14 mouse cellular contexts compared by ENCODE assay signal in the genomic region with DNA sequence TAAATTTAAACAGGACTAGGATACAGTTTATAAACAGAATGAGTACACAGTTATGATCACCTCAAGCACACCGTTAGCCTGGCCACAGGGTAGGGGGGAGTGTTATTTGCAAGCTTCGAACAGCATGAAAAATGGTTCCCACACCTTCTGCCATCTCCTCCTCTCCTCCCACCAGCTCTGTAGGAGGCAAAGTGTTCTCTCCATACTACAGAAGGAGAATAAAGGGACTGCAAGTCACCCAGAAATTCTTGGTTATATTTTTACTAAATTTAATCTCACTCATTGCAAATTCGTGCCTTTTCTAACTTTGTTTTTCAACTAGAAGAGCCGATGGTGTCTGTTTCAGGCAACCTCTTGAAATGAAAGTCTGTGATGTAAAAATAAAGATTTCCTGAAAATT.
"Had no signal": no experiment of that assay in that cellular context is flagged by ENCODE, and none has a peak within 500 bp of the region (broad histone marks: within the 10 kb centered on the region; RNA-seq: fewer than 3 reads in every experiment).

No protein-coding gene starts in this region.

- DNase-seq: forebrain, postnatal 0 days; gastrocnemius, postnatal 14 days; gastrocnemius, postnatal 36 days; heart, adult 11 months; heart, adult 2 months; heart, postnatal 14 days; heart, postnatal 36 days; kidney, adult 11 months; kidney, adult 8-10 months; kidney, postnatal 10 days; kidney, postnatal 25 days; kidney, postnatal 4 days; liver; liver, embryonic 13.5 days had no signal
